Mouse (Mus musculus) limb, embryonic 10.5 days (tissue): ENCODE measurements around the gene Fip1l1. TPM values are rescaled to one million over a fixed set of nuclear protein-coding genes. Genes with fewer than 3 reads are reported as not detected.
A peak's percentile ranks its signal among the peaks of the same experiment; 100 is the strongest.

Experiments
- DNase-seq: peaks from one replicate; pipeline ENCODE4 v3.0.0-alpha.2; 2017; ENCODE audit warnings: low spot score
- H3K27ac ChIP-seq: fragments of 300-500 bp; sonication (generic); 2 replicates; pipeline ENCODE4 v1.5.1; 2016; ENCODE audit warnings: mild to moderate bottlenecking
- H3K27me3 ChIP-seq: fragments of 300-500 bp; sonication (generic); 2 replicates; pipeline ENCODE4 v1.6.1; 2016; ENCODE audit warnings: low read depth, mild to moderate bottlenecking; ENCODE audit not compliant: poor library complexity, severe bottlenecking
- H3K36me3 ChIP-seq: fragments of 300-500 bp; sonication (generic); 2 replicates; pipeline ENCODE4 v1.6.1; 2016; ENCODE audit warnings: mild to moderate bottlenecking, moderate library complexity
- H3K4me1 ChIP-seq: fragments of 300-500 bp; sonication (generic); 2 replicates; pipeline ENCODE4 v1.6.1; 2016
- H3K4me3 ChIP-seq: fragments of 300-500 bp; sonication (generic); 2 replicates; pipeline ENCODE4 v1.5.1; 2016; ENCODE audit warnings: mild to moderate bottlenecking, moderate library complexity
- H3K9me3 ChIP-seq: fragments of 300-500 bp; sonication (generic); replicated peaks from 2 replicates; pipeline ENCODE4 v1.6.1; 2016; ENCODE audit warnings: mild to moderate bottlenecking
- WGBS: fragments of 180-500 bp; shearing (Covaris S2); methylation state at CpG from one replicate; pipeline ENCODE4 v1.1.7; 2016; 5-methylcytosine and 5-hydroxymethylcytosine counted together
- polyA plus RNA-seq: library from polyadenylated mRNA; unstranded; fragments of >200 nt; fragmentation: Nextera tagmentation; extraction: Ambion mirVana; gene quantifications from 2 replicates; pipeline ENCODE4 v1.2.1, GENCODE M21; 2016

The Fip1l1 gene
- polyA plus RNA-seq, 1 experiment from 2014 or later = 141 TPM

DNA sequence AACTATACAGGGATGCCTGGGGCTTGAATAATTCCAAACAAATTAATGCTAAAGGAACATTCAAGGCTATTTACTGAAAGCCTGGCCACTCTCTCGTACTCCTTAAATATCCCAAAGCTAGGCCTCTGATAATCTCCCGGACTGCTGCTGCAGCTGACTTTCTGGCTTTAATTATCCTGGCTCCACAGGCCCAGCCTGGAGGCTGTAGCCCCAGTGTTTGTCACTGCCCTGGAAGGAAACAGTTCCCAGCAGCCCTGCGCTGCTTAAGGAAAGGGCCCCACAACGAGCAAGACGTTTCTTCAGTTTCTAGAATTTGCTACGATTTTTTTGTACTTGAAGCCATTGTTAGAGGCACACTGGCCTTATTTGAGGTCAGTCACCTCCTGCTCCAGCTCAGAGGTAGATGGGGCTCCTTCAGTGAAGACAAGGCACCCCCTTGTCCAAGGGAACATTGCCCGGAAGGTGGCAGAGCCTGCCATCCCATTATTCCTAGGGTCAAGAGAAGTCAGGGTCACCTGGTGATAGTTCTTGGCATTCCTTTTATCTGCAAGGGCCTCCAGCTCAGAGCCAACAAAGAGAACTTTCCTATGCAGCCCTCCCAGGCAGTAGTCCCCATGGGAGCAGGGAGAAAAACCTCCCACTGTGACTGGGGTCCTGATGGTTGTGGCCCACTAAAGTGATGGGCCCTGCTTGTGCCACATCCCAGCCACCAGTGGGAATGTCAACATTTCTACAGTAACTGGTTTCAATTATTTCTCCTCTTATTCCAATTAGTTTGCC is 86.6 kb downstream of the Fip1l1 start:
- WGBS = 16% methylated on average over 7 of the region's 7 CpGs
- H3K4me3 ChIP-seq = no peak overlapping the region
- peak; percentile 69 for DNase-seq
- no peaks in the 10 kb centered on the region for H3K27me3 ChIP-seq
- H3K36me3 ChIP-seq = no peaks in the 10 kb centered on the region
- H3K4me1 ChIP-seq = peaks cover 56% of the 10 kb centered on the region
- H3K9me3 ChIP-seq = no peaks in the 10 kb centered on the region
- peak overlapping the region; percentile 92 for H3K27ac ChIP-seq

- peak overlapping the region; percentile 50; the same call in 1 of the 2 replicates for H3K27ac ChIP-seq
- no peaks in the 10 kb centered on the region for H3K27me3 ChIP-seq
- H3K9me3 ChIP-seq = no peaks in the 10 kb centered on the region
- DNase-seq = no peak
- H3K4me1 ChIP-seq = peaks cover 49% of the 10 kb centered on the region
- no peak overlapping the region for H3K4me3 ChIP-seq
- 95% methylated on average over 14 of the region's 14 CpGs for WGBS
- no peaks in the 10 kb centered on the region for H3K36me3 ChIP-seq
Observed at GRCm38 (mm10) chr5:74623316-74624000, 88.2 kb downstream of the Fip1l1 start.

- Histone ChIP-seq H3K27me3 (no peaks in the 10 kb centered on the region), H3K27ac (peak overlapping the region; percentile 38; the same call in 1 of the 2 replicates), H3K4me3 (no peak overlapping the region), H3K9me3 (no peaks in the 10 kb centered on the region), H3K36me3 (no peaks in the 10 kb centered on the region), H3K4me1 (peaks cover 54% of the 10 kb centered on the region)
- no peak for DNase-seq
- 51% methylated on average over 5 of the region's 5 CpGs for WGBS
Observed at GRCm38 (mm10) chr5:74624385-74624784, 89.1 kb downstream of the Fip1l1 start.

GRCm38 (mm10) chr5:74628001-74628400 is 92.8 kb downstream of the Fip1l1 start:
- H3K27me3 ChIP-seq = no peaks in the 10 kb centered on the region
- H3K4me3 ChIP-seq = no peak overlapping the region
- no peaks in the 10 kb centered on the region for H3K9me3 ChIP-seq
- H3K36me3 ChIP-seq = no peaks in the 10 kb centered on the region
- WGBS = 93% methylated on average over 12 of the region's 12 CpGs
- no peak for DNase-seq
- H3K27ac ChIP-seq = no peak overlapping the region
- H3K4me1 ChIP-seq = peaks cover 51% of the 10 kb centered on the region

GRCm38 (mm10) chr5:74632369-74633114 is 97.3 kb downstream of the Fip1l1 start:
- peaks cover 51% of the 10 kb centered on the region for H3K4me1 ChIP-seq
- H3K4me3 ChIP-seq = no peak overlapping the region
- H3K36me3 ChIP-seq = no peaks in the 10 kb centered on the region
- peak overlapping the region; percentile 66 for H3K27ac ChIP-seq
- WGBS = 48% methylated on average over 17 of the region's 17 CpGs
- H3K9me3 ChIP-seq = no peaks in the 10 kb centered on the region
- DNase-seq = no peak
- no peaks in the 10 kb centered on the region for H3K27me3 ChIP-seq

GRCm38 (mm10) chr5:74633453-74633852 is 98.2 kb downstream of the Fip1l1 start:
- H3K4me3 ChIP-seq = no peak overlapping the region
- DNase-seq = no peak
- WGBS = 63% methylated on average over 6 of the region's 6 CpGs
- no peaks in the 10 kb centered on the region for H3K36me3 ChIP-seq
- H3K27me3 ChIP-seq = no peaks in the 10 kb centered on the region
- H3K27ac ChIP-seq = peak overlapping the region; percentile 70; the same call in 1 of the 2 replicates
- no peaks in the 10 kb centered on the region for H3K9me3 ChIP-seq
- H3K4me1 ChIP-seq = peaks cover 48% of the 10 kb centered on the region

DNA sequence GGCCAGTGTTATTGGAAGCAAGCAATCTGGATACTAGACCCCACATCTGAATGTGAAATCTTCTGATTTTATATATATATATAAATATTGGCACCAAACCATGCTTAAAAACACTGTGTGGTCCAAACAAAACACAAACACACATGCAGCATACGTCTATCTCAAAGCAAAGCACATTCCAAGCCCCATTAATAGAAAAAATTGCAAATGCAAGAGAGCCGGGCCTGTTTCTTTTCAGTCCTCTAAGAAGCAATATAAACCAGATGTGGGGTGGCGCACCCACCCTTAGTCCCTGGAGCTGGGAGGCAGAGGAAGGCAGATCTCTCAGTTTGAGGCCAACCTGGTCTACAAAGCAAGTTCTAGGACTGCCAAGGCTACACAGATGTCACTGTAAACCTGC is 99.1 kb downstream of the Fip1l1 start:
- no peak for DNase-seq
- Histone ChIP-seq H3K4me3 (no peak overlapping the region), H3K4me1 (peaks cover 42% of the 10 kb centered on the region), H3K36me3 (no peaks in the 10 kb centered on the region), H3K9me3 (no peaks in the 10 kb centered on the region), H3K27ac (peak overlapping the region; percentile 70; the same call in 1 of the 2 replicates), H3K27me3 (no peaks in the 10 kb centered on the region)
- 43% methylated on average over 3 of the region's 3 CpGs for WGBS

- H3K27me3 ChIP-seq = no peaks in the 10 kb centered on the region
- no peaks in the 10 kb centered on the region for H3K9me3 ChIP-seq
- H3K4me1 ChIP-seq = peaks cover 25% of the 10 kb centered on the region
- H3K36me3 ChIP-seq = no peaks in the 10 kb centered on the region
- no peak overlapping the region for H3K4me3 ChIP-seq
- 95% methylated on average over 6 of the region's 6 CpGs for WGBS
- no peak overlapping the region for H3K27ac ChIP-seq
- DNase-seq = no peak
Observed at GRCm38 (mm10) chr5:74639516-74639915, 104.3 kb downstream of the Fip1l1 start.

GRCm38 (mm10) chr5:74640504-74640903 is 105.3 kb downstream of the Fip1l1 start:
- Histone ChIP-seq H3K27me3 (no peaks in the 10 kb centered on the region), H3K4me3 (no peak overlapping the region), H3K36me3 (no peaks in the 10 kb centered on the region), H3K9me3 (no peaks in the 10 kb centered on the region), H3K4me1 (peaks cover 17% of the 10 kb centered on the region), H3K27ac (peak overlapping the region; percentile 27)
- 94% methylated on average over 4 of the region's 4 CpGs for WGBS
- no peak for DNase-seq

DNA sequence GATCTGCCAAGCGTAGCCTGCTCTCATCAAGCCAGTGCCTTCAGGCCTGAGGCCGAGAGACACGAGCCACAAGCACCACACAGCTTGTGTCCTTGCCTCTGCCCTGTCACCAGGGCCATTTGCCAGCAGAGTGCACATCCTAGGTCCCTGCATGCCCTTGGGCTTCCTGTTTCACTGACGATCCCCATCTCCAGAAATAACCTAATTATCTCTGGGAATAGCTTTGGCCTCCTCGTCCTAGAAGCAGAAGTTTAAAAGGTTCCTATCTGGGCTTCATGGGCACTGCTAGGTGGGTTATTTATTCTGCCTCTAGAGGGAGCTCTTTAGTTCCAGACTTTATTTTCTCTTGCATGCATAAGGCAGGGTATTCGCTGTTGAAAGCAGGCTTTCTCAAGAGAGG is 105.8 kb downstream of the Fip1l1 start:
- Histone ChIP-seq H3K27me3 (no peaks in the 10 kb centered on the region), H3K4me3 (no peak overlapping the region), H3K4me1 (peaks cover 17% of the 10 kb centered on the region), H3K36me3 (no peaks in the 10 kb centered on the region), H3K27ac (peak overlapping the region; percentile 27), H3K9me3 (no peaks in the 10 kb centered on the region)
- no peak for DNase-seq
- 53% methylated on average over 6 of the region's 6 CpGs for WGBS

DNA sequence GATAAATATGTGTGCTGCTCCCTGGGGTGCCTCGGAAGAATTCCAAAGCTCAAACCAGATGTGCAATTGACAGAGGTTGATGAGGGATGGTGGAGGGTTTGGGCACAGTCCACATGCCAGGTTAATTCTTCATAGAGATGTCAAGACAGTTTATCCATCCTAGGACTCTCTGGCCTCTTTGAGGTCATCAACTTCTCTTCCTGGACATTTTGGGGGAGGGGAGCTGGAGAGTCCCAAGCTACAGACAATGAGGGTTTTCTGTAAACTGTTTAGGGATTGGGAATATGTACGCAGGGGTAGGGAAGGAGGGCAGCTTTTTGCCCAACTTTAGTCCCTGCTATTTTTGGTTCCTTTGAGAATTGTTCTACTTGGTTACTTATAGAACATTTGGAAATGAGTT is 107.0 kb downstream of the Fip1l1 start:
- Histone ChIP-seq H3K9me3 (no peaks in the 10 kb centered on the region), H3K27ac (0 out of 2 replicates have a peak overlapping the region, but pooled peaks have one; percentile 47), H3K36me3 (no peaks in the 10 kb centered on the region), H3K4me1 (peaks cover 21% of the 10 kb centered on the region), H3K27me3 (no peaks in the 10 kb centered on the region), H3K4me3 (no peak overlapping the region)
- no peak for DNase-seq
- 62% methylated on average over 2 of the region's 2 CpGs for WGBS

- H3K9me3 ChIP-seq = no peaks in the 10 kb centered on the region
- no peak for DNase-seq
- H3K27ac ChIP-seq = peak overlapping the region; percentile 36; the same call in 1 of the 2 replicates
- no peaks in the 10 kb centered on the region for H3K36me3 ChIP-seq
- WGBS = 33% methylated on average over 5 of the region's 6 CpGs
- H3K27me3 ChIP-seq = no peaks in the 10 kb centered on the region
- no peak overlapping the region for H3K4me3 ChIP-seq
- peaks cover 24% of the 10 kb centered on the region for H3K4me1 ChIP-seq
Observed at GRCm38 (mm10) chr5:74647584-74647984, 112.3 kb downstream of the Fip1l1 start.

DNA sequence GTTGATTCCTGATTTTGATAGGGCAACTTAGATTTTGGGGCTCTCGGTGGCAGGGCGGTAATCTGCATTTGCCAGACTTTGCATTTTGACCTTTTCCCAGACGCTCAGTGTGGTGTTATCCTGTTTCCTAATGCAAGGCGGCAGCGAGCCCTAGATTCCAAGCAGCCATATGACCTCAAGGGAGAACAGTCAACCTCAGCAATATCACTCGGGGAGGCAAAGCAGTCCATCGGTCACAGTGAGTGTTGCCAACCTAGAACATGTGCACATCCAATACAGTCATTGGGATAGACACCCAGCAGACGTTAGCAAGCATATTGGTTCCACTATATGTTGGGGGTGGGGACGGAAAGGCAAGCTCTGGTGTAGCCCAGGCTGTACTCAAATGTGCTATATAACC is 113.0 kb downstream of the Fip1l1 start:
- H3K36me3 ChIP-seq = no peaks in the 10 kb centered on the region
- H3K4me3 ChIP-seq = no peak overlapping the region
- H3K4me1 ChIP-seq = peaks cover 17% of the 10 kb centered on the region
- 81% methylated on average over 9 of the region's 9 CpGs for WGBS
- no peaks in the 10 kb centered on the region for H3K9me3 ChIP-seq
- no peaks in the 10 kb centered on the region for H3K27me3 ChIP-seq
- no peak for DNase-seq
- H3K27ac ChIP-seq = peak overlapping the region; percentile 36; the same call in 1 of the 2 replicates
